Mouse (Mus musculus): ENCODE measurements around the gene Mrrf.

DNA sequence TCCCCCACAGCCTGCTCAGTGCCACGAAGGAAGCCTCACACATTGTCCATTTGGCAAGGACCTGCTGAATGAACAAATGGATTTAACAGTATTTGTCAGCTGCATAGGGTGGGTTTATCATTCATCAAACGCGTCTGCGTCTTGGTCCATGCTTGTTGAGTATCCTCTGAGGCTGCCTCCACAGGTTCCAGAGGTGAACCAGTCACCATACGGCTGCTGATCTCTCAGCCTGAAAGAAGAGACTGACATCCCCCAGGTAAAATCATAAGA, 66.4 kb downstream of the Mrrf start:
- TF ChIP-seq POLR2A (IDR thresholded peaks at IDR 0.05; ENCODE audit: low read depth, low read length) (no peak), CTCF (IDR thresholded peaks at IDR 0.05; ENCODE audit: borderline replicate concordance, insufficient read depth, low read length) (no peak)

Data from embryonic fibroblast, embryonic 13.5 days (primary cell).